Mouse (Mus musculus) left cerebral cortex, postnatal 10 days (tissue): ENCODE results near the gene Nod2. TPM values are rescaled to one million over a fixed set of nuclear protein-coding genes. Genes with fewer than 3 reads are reported as not detected.
A peak's percentile ranks its signal among the peaks of the same experiment; 100 is the strongest.

Experiments
- DNase-seq, 2 experiments: peaks; one replicate each; pipeline ENCODE4 v3.0.0; 2021 to 2022; ENCODE audit warnings: low spot score in 2 of 2, mixed read lengths in 1 of 2; ENCODE audit errors: extremely low spot score in 1 of 2
- intact Hi-C: fragments of 180-260 bp; cut with DNase I; formaldehyde crosslinking; loops from one replicate; pipeline ENCODE4 v1.15.1; 2025
- total RNA-seq, 2 experiments: library from RNA; stranded (reverse); gene quantifications; 2 replicates each; pipeline ENCODE4 v1.2.3; 2021

Gene Nod2
- total RNA-seq, 2 experiments from 2014 or later: 0.61 to 0.97 TPM

GRCm38 (mm10) chr8:88696228-88696627, 49.1 kb downstream of the Nod2 start:
- DNase-seq: no peak
- intact Hi-C loops: loop anchor here (2.0 kb wide), 1 partner anchor 67 kb away; no protein-coding TSS in a partner anchor

GRCm38 (mm10) chr8:88696721-88697641, 49.9 kb downstream of the Nod2 start, which contains the start of gene Cyld:
Cyld (plus strand) TSS chr8:88697028.
- intact Hi-C loops: loop anchor here (2.0 kb wide), 1 partner anchor 68 kb away; no protein-coding TSS in a partner anchor

GRCm38 (mm10) chr8:88697642-88698031, 50.5 kb downstream of the Nod2 start:
- intact Hi-C loops: loop anchor here (2.0 kb wide), 1 partner anchor 69 kb away; no protein-coding TSS in a partner anchor
- DNase-seq: no peak

More at GRCm38 (mm10) chr8:88696721-88697641, 49.9 kb downstream of the Nod2 start, which contains the start of gene Cyld:
- peak; percentile 98 to 99 for DNase-seq

- DNase-seq: no peak
- intact Hi-C loops: no loop called here
These were observed 50.9 kb downstream of the Nod2 start for GRCm38 (mm10) chr8:88698048-88698447.

- intact Hi-C loops: loop anchor here (10.0 kb wide), 1 partner anchor 337 kb away; the partner anchor contains the start of gene Brd7
- no peak for DNase-seq
These were observed 54.5 kb downstream of the Nod2 start for GRCm38 (mm10) chr8:88701611-88702010.

GRCm38 (mm10) chr8:88702816-88703215, 55.7 kb downstream of the Nod2 start:
- no peak for DNase-seq
- intact Hi-C loops: loop anchor here (10.0 kb wide), 1 partner anchor 338 kb away; the partner anchor contains the start of gene Brd7

- intact Hi-C loops: no loop called here
- DNase-seq: no peak
These were observed 76.3 kb downstream of the Nod2 start for GRCm38 (mm10) chr8:88723256-88723963.

Other genes starting within 250 kb of the Nod2 start
- gene Nkd1, start 126.0 kb upstream of the Nod2 start, total RNA-seq: 10 to 100 TPM; 17.2 to 24.4 TPM
- 1 to 10 TPM; 1.4 to 1.6 TPM for gene Snx20, start 11.2 kb upstream of the Nod2 start, total RNA-seq
- 10 to 100 TPM; 63.3 to 63.9 TPM for gene Cyld, start 49.7 kb downstream of the Nod2 start, total RNA-seq